Mouse (Mus musculus): Measurements from ENCODE around the gene Gtpbp3. TPM values are rescaled to one million over a fixed set of nuclear protein-coding genes. Genes with fewer than 3 reads are reported as not detected.
A peak's percentile ranks its signal among the peaks of the same experiment; 100 is the strongest.
"Not testable (repeated sequence)": the region's sequence is repeated elsewhere in the genome, so short reads cannot be mapped to it uniquely, and the experiment has no call there.

Gtpbp3 gene
- polyA plus RNA-seq, 1 experiment from 2014 or later = 6.8 TPM

- peak overlapping the region; percentile 52 for H3K27ac ChIP-seq (replicated peaks; ENCODE audit: low read depth, low read length)
- 54% methylated on average over 3 of the region's 3 CpGs for WGBS
- no peak for ATAC-seq (ENCODE audit: low read depth)
Observed at GRCm38 (mm10) chr8:71527162-71527870, 39.4 kb downstream of the Gtpbp3 start.

GRCm38 (mm10) chr8:71528362-71529073, 40.6 kb downstream of the Gtpbp3 start:
- 75% methylated on average over 11 of the region's 11 CpGs for WGBS
- Histone ChIP-seq H3K4me2 (ENCODE audit: low read depth, low read length) (no peak overlapping the region), H3K9ac (ENCODE audit: low read depth, low read length) (no peak overlapping the region), H3K27me3 (replicated peaks; ENCODE audit: control insufficient read depth, insufficient read depth, low read length) (peaks cover 27% of the 10 kb centered on the region), H3K27ac (replicated peaks; ENCODE audit: low read depth, low read length) (peak overlapping the region; percentile 52), H3K4me3 (ENCODE audit: low read depth, low read length) (no peak overlapping the region), H3K4me1 (ENCODE audit: control insufficient read depth, insufficient read depth, low read length) (peaks cover 7% of the 10 kb centered on the region), H3K9me3 (ENCODE audit: control insufficient read depth, low read length) (no peaks in the 10 kb centered on the region), H3K36me3 (ENCODE audit: control insufficient read depth, insufficient read depth, low read length) (no peaks in the 10 kb centered on the region)
- DNase-seq (ENCODE audit: low spot score) = no peak
- no peak for ATAC-seq (ENCODE audit: low read depth)

More at GRCm38 (mm10) chr8:71527162-71527870, 39.4 kb downstream of the Gtpbp3 start:
- peak; percentile 41 for DNase-seq (ENCODE audit: low spot score)
- H3K9ac ChIP-seq (ENCODE audit: low read depth, low read length) = no peak overlapping the region
- H3K36me3 ChIP-seq (ENCODE audit: control insufficient read depth, insufficient read depth, low read length) = no peaks in the 10 kb centered on the region
- H3K9me3 ChIP-seq (ENCODE audit: control insufficient read depth, low read length) = no peaks in the 10 kb centered on the region
- H3K4me1 ChIP-seq (ENCODE audit: control insufficient read depth, insufficient read depth, low read length) = peaks cover 7% of the 10 kb centered on the region
- H3K27me3 ChIP-seq (replicated peaks; ENCODE audit: control insufficient read depth, insufficient read depth, low read length) = peaks cover 27% of the 10 kb centered on the region
- no peak overlapping the region for H3K4me3 ChIP-seq (ENCODE audit: low read depth, low read length)
- no peak overlapping the region for H3K4me2 ChIP-seq (ENCODE audit: low read depth, low read length)

- not testable (repeated sequence) for H3K27ac ChIP-seq (replicated peaks; ENCODE audit: low read depth, low read length); ATAC-seq (ENCODE audit: low read depth); H3K4me2 ChIP-seq (ENCODE audit: low read depth, low read length); H3K4me3 ChIP-seq (ENCODE audit: low read depth, low read length); H3K9me3 ChIP-seq (ENCODE audit: control insufficient read depth, low read length); H3K36me3 ChIP-seq (ENCODE audit: control insufficient read depth, insufficient read depth, low read length); H3K4me1 ChIP-seq (ENCODE audit: control insufficient read depth, insufficient read depth, low read length)
- H3K27me3 ChIP-seq (replicated peaks; ENCODE audit: control insufficient read depth, insufficient read depth, low read length) = peaks cover 12% of the 10 kb centered on the region
- DNase-seq (ENCODE audit: low spot score) = peak; percentile 44
- 52% methylated on average over 4 of the region's 12 CpGs for WGBS
- 0 out of 2 replicates have a peak overlapping the region, but pooled peaks have one; percentile 8 for H3K9ac ChIP-seq (ENCODE audit: low read depth, low read length)
Observed at GRCm38 (mm10) chr8:71530735-71531467, 43.0 kb downstream of the Gtpbp3 start.

GRCm38 (mm10) chr8:71534263-71534810, 46.4 kb downstream of the Gtpbp3 start:
- Histone ChIP-seq H3K9ac (ENCODE audit: low read depth, low read length) (no peak overlapping the region), H3K4me3 (ENCODE audit: low read depth, low read length) (no peak overlapping the region), H3K9me3 (ENCODE audit: control insufficient read depth, low read length) (no peaks in the 10 kb centered on the region), H3K27me3 (replicated peaks; ENCODE audit: control insufficient read depth, insufficient read depth, low read length) (no peaks in the 10 kb centered on the region), H3K4me1 (ENCODE audit: control insufficient read depth, insufficient read depth, low read length) (peaks cover 11% of the 10 kb centered on the region; the same call in 1 of the 2 replicates), H3K27ac (replicated peaks; ENCODE audit: low read depth, low read length) (no peak overlapping the region), H3K36me3 (ENCODE audit: control insufficient read depth, insufficient read depth, low read length) (no peaks in the 10 kb centered on the region), H3K4me2 (ENCODE audit: low read depth, low read length) (no peak overlapping the region)
- WGBS = 46% methylated on average over 3 of the region's 3 CpGs
- ATAC-seq (ENCODE audit: low read depth) (no peak), DNase-seq (ENCODE audit: low spot score) (no peak)

GRCm38 (mm10) chr8:71535663-71536062, 47.8 kb downstream of the Gtpbp3 start:
- no peak overlapping the region for H3K4me3 ChIP-seq (ENCODE audit: low read depth, low read length)
- ATAC-seq (ENCODE audit: low read depth) (no peak), DNase-seq (ENCODE audit: low spot score) (no peak)
- H3K36me3 ChIP-seq (ENCODE audit: control insufficient read depth, insufficient read depth, low read length) = no peaks in the 10 kb centered on the region
- no peak overlapping the region for H3K9ac ChIP-seq (ENCODE audit: low read depth, low read length)
- no peaks in the 10 kb centered on the region for H3K9me3 ChIP-seq (ENCODE audit: control insufficient read depth, low read length)
- H3K4me2 ChIP-seq (ENCODE audit: low read depth, low read length) = no peak overlapping the region
- no peaks in the 10 kb centered on the region for H3K27me3 ChIP-seq (replicated peaks; ENCODE audit: control insufficient read depth, insufficient read depth, low read length)
- H3K27ac ChIP-seq (replicated peaks; ENCODE audit: low read depth, low read length) = no peak overlapping the region
- 60% methylated on average over 5 of the region's 5 CpGs for WGBS
- H3K4me1 ChIP-seq (ENCODE audit: control insufficient read depth, insufficient read depth, low read length) = peaks cover 8% of the 10 kb centered on the region; the same call in 1 of the 2 replicates

- Histone ChIP-seq H3K27ac (replicated peaks; ENCODE audit: low read depth, low read length) (peak within 1 kb of the TSS; percentile 59), H3K9me3 (ENCODE audit: control insufficient read depth, low read length) (no peaks in the 10 kb centered on the region), H3K4me2 (ENCODE audit: low read depth, low read length) (peak within 1 kb of the TSS; percentile 67), H3K4me1 (ENCODE audit: control insufficient read depth, insufficient read depth, low read length) (peaks cover 7% of the 10 kb centered on the region; the same call in 1 of the 2 replicates), H3K27me3 (replicated peaks; ENCODE audit: control insufficient read depth, insufficient read depth, low read length) (no peaks in the 10 kb centered on the region), H3K9ac (ENCODE audit: low read depth, low read length) (peak within 1 kb of the TSS; percentile 54), H3K4me3 (ENCODE audit: low read depth, low read length) (peak within 1 kb of the TSS; percentile 44), H3K36me3 (ENCODE audit: control insufficient read depth, insufficient read depth, low read length) (no peaks in the 10 kb centered on the region)
- WGBS = 3% methylated on average over 35 of the region's 37 CpGs
- peak; percentile 97 for DNase-seq (ENCODE audit: low spot score)
- ATAC-seq (ENCODE audit: low read depth) = peak; percentile 89
Observed at GRCm38 (mm10) chr8:71537028-71537867, 49.3 kb downstream of the Gtpbp3 start, which contains the start of gene Bst2. Gene Bst2 (minus strand): TSS chr8:71537456.

- Histone ChIP-seq H3K4me1 (ENCODE audit: control insufficient read depth, insufficient read depth, low read length) (peaks cover 10% of the 10 kb centered on the region), H3K9me3 (ENCODE audit: control insufficient read depth, low read length) (no peaks in the 10 kb centered on the region), H3K27ac (replicated peaks; ENCODE audit: low read depth, low read length) (no peak within 1 kb of the TSS; the same call in 1 of the 2 replicates), H3K4me2 (ENCODE audit: low read depth, low read length) (peak within 1 kb of the TSS; percentile 82), H3K4me3 (ENCODE audit: low read depth, low read length) (peak within 1 kb of the TSS; percentile 93), H3K27me3 (replicated peaks; ENCODE audit: control insufficient read depth, insufficient read depth, low read length) (no peaks in the 10 kb centered on the region), H3K9ac (ENCODE audit: low read depth, low read length) (peak within 1 kb of the TSS; percentile 82), H3K36me3 (ENCODE audit: control insufficient read depth, insufficient read depth, low read length) (peaks cover 25% of the 10 kb centered on the region)
- peak; percentile 100 for DNase-seq (ENCODE audit: low spot score)
- 0% methylated on average over 21 of the region's 55 CpGs for WGBS
- peak; percentile 97 for ATAC-seq (ENCODE audit: low read depth)
Observed at GRCm38 (mm10) chr8:71542632-71543343, 54.9 kb downstream of the Gtpbp3 start, which contains the start of gene Mvb12a. Gene Mvb12a (plus strand): TSS chr8:71542922.
